Comparison of ENCODE assay signal across 32 mouse cellular contexts in the genomic region with DNA sequence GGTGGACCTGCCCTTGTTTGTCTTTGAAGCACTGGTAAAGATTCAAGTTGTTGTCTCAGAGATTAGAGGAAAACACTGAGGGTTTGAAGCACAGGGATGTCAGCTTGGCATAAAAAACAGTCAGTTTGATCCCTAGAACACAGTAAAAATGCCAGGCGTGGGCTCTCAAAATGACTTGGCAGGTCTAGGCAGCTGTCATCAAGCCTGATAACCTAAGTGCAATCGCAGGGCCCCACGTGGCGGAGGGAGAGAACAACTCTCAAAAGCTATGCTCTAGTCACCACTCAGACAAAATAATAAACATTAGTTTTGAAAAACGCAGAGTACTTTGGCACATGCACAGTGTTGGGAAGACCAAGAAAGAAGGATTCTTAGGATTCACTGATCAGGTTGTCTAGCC. TPM values are rescaled to one million over a fixed set of nuclear protein-coding genes. Genes with fewer than 3 reads are reported as not detected.
DNase-seq lines count a peak whose midpoint lies in the region; ATAC-seq and TF ChIP-seq lines count a peak whose summit lies in the region.
"Had no signal": no experiment of that assay in that cellular context is flagged by ENCODE, and none has a peak within 500 bp of the region (broad histone marks: within the 10 kb centered on the region; RNA-seq: fewer than 3 reads in every experiment).

No protein-coding gene starts in this region.

- 0 out of 2 replicates have a peak, but pooled peaks have one; percentile 18 for TF ChIP-seq EP300 in heart, adult 2 months (IDR thresholded peaks at IDR 0.05; ENCODE audit: insufficient read depth, low read depth, low read length)

- no peak overlapping the region for H3K27ac ChIP-seq in heart, adult 2 months
- H3K27ac ChIP-seq in layer of hippocampus, adult 2 months: peak overlapping the region; percentile 28; the same call in 1 of the 2 replicates
- H3K27ac ChIP-seq: embryonic facial prominence, embryonic 10.5 days; embryonic facial prominence, embryonic 15.5 days; forebrain, embryonic 12.5 days; hindbrain, embryonic 12.5 days; hindbrain, postnatal 0 days; intestine, embryonic 15.5 days; left cerebral cortex, adult 2 months; limb, embryonic 12.5 days; macrophage; midbrain, embryonic 10.5 days; midbrain, embryonic 15.5 days; neural tube, embryonic 15.5 days had no signal

- peaks cover 4% of the 10 kb centered on the region for H3K4me1 ChIP-seq in heart, adult 2 months (ENCODE audit: control insufficient read depth, insufficient read depth, low read length)
- H3K4me1 ChIP-seq: embryonic facial prominence, embryonic 10.5 days; embryonic facial prominence, embryonic 15.5 days; forebrain, embryonic 12.5 days; hindbrain, embryonic 12.5 days; intestine, embryonic 15.5 days; limb, embryonic 12.5 days had no signal

- 46% methylated on average over 5 of the region's 5 CpGs for WGBS in heart, adult 2 months

- peaks cover 4% of the 10 kb centered on the region for H3K79me2 ChIP-seq in heart, adult 2 months (replicated peaks; ENCODE audit: control insufficient read depth, insufficient read depth, low read length)

- no peaks in the 10 kb centered on the region for H3K27me3 ChIP-seq in heart, adult 2 months (ENCODE audit: control insufficient read depth, insufficient read depth, low read length)
- H3K27me3 ChIP-seq: embryonic facial prominence, embryonic 15.5 days; forebrain, embryonic 12.5 days; hindbrain, embryonic 12.5 days; intestine, embryonic 15.5 days; limb, embryonic 12.5 days; midbrain, embryonic 15.5 days; neural tube, embryonic 15.5 days had no signal

- no peak for DNase-seq in heart, adult 2 months
- no peak for DNase-seq in heart, postnatal 14 days
- DNase-seq in layer of hippocampus, adult 2 months (ENCODE audit: low spot score in 2 of 2): no peak
- DNase-seq in layer of hippocampus, postnatal 14 days (ENCODE audit: low spot score in 2 of 2): no peak
- DNase-seq in c-Kit-negative CD71-positive TER-119-positive erythroid progenitor cells, embryonic 14.5 days (ENCODE audit: low read depth, low spot score): peak; percentile 38
- no peak for DNase-seq in right cerebral cortex, postnatal 36 days (ENCODE audit: low spot score in 2 of 2)
- DNase-seq: adrenal gland, postnatal 14 days; cerebellum, adult 8-10 months; cerebellum, postnatal 25 days; forebrain, postnatal 0 days; kidney, adult 2 months; kidney, postnatal 36 days; lung, adult 2 months; lung, postnatal 10 days; retina, postnatal 1 day; right cerebral cortex, postnatal 25 days; spleen, adult 18-20 months; thymus, adult 18-20 months; thymus, postnatal 36 days had no signal

- intact Hi-C loops in heart, adult 2 months (cut with DNase I): no loop called here
- intact Hi-C loops in heart, postnatal 14 days (cut with DNase I): no loop called here

- peaks cover 34% of the 10 kb centered on the region for H3K36me3 ChIP-seq in heart, adult 2 months (ENCODE audit: control insufficient read depth, insufficient read depth, low read length)

- H3K4me3 ChIP-seq in heart, adult 2 months: no peak overlapping the region
- no peak overlapping the region for H3K4me3 ChIP-seq in layer of hippocampus, adult 2 months
- H3K4me3 ChIP-seq: embryonic facial prominence, embryonic 10.5 days; embryonic facial prominence, embryonic 15.5 days; forebrain, embryonic 12.5 days; hindbrain, embryonic 12.5 days; intestine, embryonic 15.5 days; left cerebral cortex, adult 2 months; limb, embryonic 12.5 days; midbrain, embryonic 10.5 days; midbrain, embryonic 15.5 days; neural tube, embryonic 15.5 days had no signal

- ATAC-seq in megakaryocyte-erythroid progenitor cell, adult 5-6 weeks (replicated peaks; ENCODE audit: low FRiP score, low TSS enrichment, poor library complexity, severe bottlenecking): peak; percentile 89
- ATAC-seq: forebrain, postnatal 0 days; hindbrain, postnatal 0 days; intestine, embryonic 15.5 days; midbrain, embryonic 15.5 days had no signal

- no peak for TF ChIP-seq POLR2A in heart, adult 2 months (IDR thresholded peaks at IDR 0.05; ENCODE audit: insufficient read depth, low read depth, low read length)

- TF ChIP-seq CTCF in heart, adult 2 months (IDR thresholded peaks at IDR 0.05): no peak
- no peak for TF ChIP-seq CTCF in layer of hippocampus, adult 2 months (conservative IDR thresholded peaks at IDR 0.05)

- H3K9ac ChIP-seq in heart, adult 2 months (ENCODE audit: low read depth, low read length): no peak overlapping the region
- H3K9ac ChIP-seq: embryonic facial prominence, embryonic 15.5 days; forebrain, embryonic 12.5 days; forebrain, postnatal 0 days; hindbrain, embryonic 12.5 days; intestine, embryonic 15.5 days; limb, embryonic 12.5 days; midbrain, embryonic 15.5 days; neural tube, embryonic 15.5 days had no signal

RNA-seq across cellular contexts. Expression of a gene that starts 10.5 kb away (rescaled TPM):
- 10 to 100 TPM; 68.4 TPM for total RNA-seq in heart, adult 2 months (2021)
- polyA plus RNA-seq in heart, adult 2 months (2012; rRNA removed): 41.6 and 52.9 TPM in 2 replicates
- total RNA-seq in heart, postnatal 14 days (2021): 100 to 1,000 TPM in 1 of 2 experiments, 10 to 100 TPM in 1; 91.8 to 102 TPM
- 100 to 1,000 TPM; 353 to 363 TPM for total RNA-seq in layer of hippocampus, adult 2 months (2021)
- 100 to 1,000 TPM; 322 to 335 TPM for total RNA-seq in layer of hippocampus, postnatal 14 days (2021)
- 45.2 and 63.7 TPM in 2 replicates for total RNA-seq in megakaryocyte-erythroid progenitor cell, adult 5-6 weeks (2014; fragmentation: Nextera tagmentation)
- total RNA-seq in megakaryocyte-erythroid progenitor cell, adult 5-6 weeks (2017): 42.5 and 95.1 TPM in 2 replicates
